Mouse (Mus musculus): ENCODE measurements around the gene Zc3hc1. TPM values are rescaled to one million over a fixed set of nuclear protein-coding genes. Genes with fewer than 3 reads are reported as not detected.

Zc3hc1 gene
- polyA plus RNA-seq, 1 experiment from 2014 or later: 42.9 TPM

DNA sequence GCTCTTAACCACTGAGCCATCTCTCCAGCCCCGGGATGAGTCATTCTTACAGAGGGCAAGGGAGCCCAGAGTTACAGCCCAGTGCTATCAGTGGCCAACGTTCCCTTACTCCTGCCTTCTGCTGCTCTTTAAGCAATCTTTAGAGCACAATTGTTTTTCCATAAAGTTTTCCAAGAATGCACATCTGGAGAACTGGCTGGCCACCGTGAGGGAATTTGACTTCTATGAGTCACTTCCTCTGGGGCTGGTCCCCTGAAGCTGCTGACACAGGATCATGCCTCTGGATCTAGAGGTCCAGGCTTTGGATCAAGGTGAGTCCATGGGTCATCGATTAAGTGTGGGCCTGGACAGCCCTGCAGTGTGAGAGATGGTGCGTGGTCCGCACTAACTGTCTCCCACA is 46.8 kb downstream of the Zc3hc1 start:
- Histone ChIP-seq H3K9ac (no peak overlapping the region), H3K27me3 (replicated peaks) (no peaks in the 10 kb centered on the region), H3K4me3 (replicated peaks) (no peak overlapping the region), H3K27ac (no peak overlapping the region), H3K4me1 (replicated peaks) (no peaks in the 10 kb centered on the region), H3K36me3 (no peaks in the 10 kb centered on the region), H3K9me3 (no peaks in the 10 kb centered on the region), H3K4me2 (replicated peaks) (no peak overlapping the region)
- no peak for ATAC-seq
- WGBS: 71% methylated on average over 6 of the region's 6 CpGs

DNA sequence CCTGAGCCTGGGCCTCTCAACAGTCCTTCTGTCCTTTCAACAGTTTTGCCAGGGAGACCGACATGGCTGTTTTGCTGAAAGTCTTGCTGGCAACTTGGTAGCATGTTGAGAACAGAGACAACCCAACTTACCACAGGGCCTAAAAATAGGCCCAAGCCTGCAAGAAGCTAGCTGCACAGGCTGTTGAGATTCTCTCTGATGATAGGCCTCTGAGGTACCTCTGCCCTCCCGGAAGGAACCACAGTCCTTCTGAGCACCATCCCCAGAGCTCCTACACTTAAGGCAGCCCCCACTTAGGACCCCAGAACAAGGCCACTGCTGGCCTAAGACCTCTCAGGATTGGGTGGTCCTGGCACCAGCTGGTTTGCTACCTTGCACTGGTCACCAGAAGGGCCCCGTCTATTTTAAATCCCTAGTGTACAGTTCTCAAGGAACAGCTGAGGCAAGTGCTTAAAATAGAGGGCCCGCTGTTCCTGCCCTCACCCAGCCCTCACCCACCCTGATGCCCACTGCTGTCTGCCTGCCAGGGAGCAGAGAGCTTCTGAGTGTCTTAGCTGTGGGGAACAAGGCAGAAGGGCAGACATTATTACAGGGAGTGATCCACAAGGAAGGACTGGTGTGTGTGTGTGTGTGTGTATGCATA is 50.5 kb downstream of the Zc3hc1 start:
- no peak overlapping the region for H3K27ac ChIP-seq
- WGBS: 79% methylated on average over 4 of the region's 4 CpGs
- H3K36me3 ChIP-seq: no peaks in the 10 kb centered on the region
- no peak overlapping the region for H3K4me3 ChIP-seq (replicated peaks)
- H3K27me3 ChIP-seq (replicated peaks): no peaks in the 10 kb centered on the region
- H3K4me1 ChIP-seq (replicated peaks): no peaks in the 10 kb centered on the region
- no peaks in the 10 kb centered on the region for H3K9me3 ChIP-seq
- H3K9ac ChIP-seq: no peak overlapping the region
- H3K4me2 ChIP-seq (replicated peaks): no peak overlapping the region
- no peak for ATAC-seq

DNA sequence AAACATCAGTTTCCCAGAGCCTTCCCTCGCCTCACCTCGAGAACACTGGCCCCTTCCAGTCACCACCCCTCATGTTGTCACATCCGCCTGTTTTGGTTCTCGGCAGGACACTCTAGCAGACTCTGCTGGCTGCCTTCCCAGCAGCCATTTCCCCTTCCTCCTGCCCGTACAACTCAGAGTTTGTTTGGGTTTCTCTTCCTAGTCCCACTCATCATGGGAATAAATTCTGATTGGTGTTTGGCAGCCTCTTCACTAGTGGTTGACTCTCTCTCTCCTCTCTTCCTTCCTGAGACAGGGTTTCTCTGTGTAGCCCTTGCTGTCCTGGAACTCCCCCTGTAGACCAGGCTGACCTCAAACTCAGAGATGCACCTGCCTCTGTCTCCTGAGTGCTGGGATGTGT is 53.9 kb downstream of the Zc3hc1 start:
- peak overlapping the region; percentile 18; the same call in 1 of the 2 replicates for H3K4me2 ChIP-seq (replicated peaks)
- peak; percentile 78 for ATAC-seq
- WGBS: 15% methylated on average over 5 of the region's 5 CpGs
- H3K9ac ChIP-seq: no peak overlapping the region
- peak overlapping the region; percentile 8; the same call in 1 of the 2 replicates for H3K27ac ChIP-seq
- H3K27me3 ChIP-seq (replicated peaks): no peaks in the 10 kb centered on the region
- no peaks in the 10 kb centered on the region; the same call in 1 of the 2 replicates for H3K4me1 ChIP-seq (replicated peaks)
- no peaks in the 10 kb centered on the region for H3K9me3 ChIP-seq
- H3K36me3 ChIP-seq: no peaks in the 10 kb centered on the region
- no peak overlapping the region for H3K4me3 ChIP-seq (replicated peaks)

- Histone ChIP-seq H3K27me3 (replicated peaks) (no peaks in the 10 kb centered on the region), H3K9me3 (no peaks in the 10 kb centered on the region), H3K4me3 (replicated peaks) (no peak overlapping the region), H3K27ac (no peak overlapping the region), H3K4me2 (replicated peaks) (no peak overlapping the region), H3K4me1 (replicated peaks) (no peaks in the 10 kb centered on the region; the same call in 1 of the 2 replicates), H3K9ac (no peak overlapping the region), H3K36me3 (no peaks in the 10 kb centered on the region)
- WGBS: 57% methylated on average over 4 of the region's 4 CpGs
- ATAC-seq: peak; percentile 54; the same call in 1 of the 2 replicates
These were observed 58.6 kb downstream of the Zc3hc1 start for GRCm38 (mm10) chr6:30332262-30332661.

GRCm38 (mm10) chr6:30330706-30331105 is 60.1 kb downstream of the Zc3hc1 start:
- Histone ChIP-seq H3K36me3 (no peaks in the 10 kb centered on the region), H3K4me3 (replicated peaks) (no peak overlapping the region), H3K9me3 (no peaks in the 10 kb centered on the region), H3K27ac (no peak overlapping the region), H3K9ac (no peak overlapping the region), H3K4me1 (replicated peaks) (no peaks in the 10 kb centered on the region; the same call in 1 of the 2 replicates), H3K4me2 (replicated peaks) (no peak overlapping the region), H3K27me3 (replicated peaks) (no peaks in the 10 kb centered on the region)
- 0 out of 2 replicates have a peak, but pooled peaks have one; percentile 27 for ATAC-seq
- WGBS: 60% methylated on average over 5 of the region's 5 CpGs

GRCm38 (mm10) chr6:30325932-30326501 is 64.8 kb downstream of the Zc3hc1 start:
- H3K9ac ChIP-seq: no peak overlapping the region
- H3K9me3 ChIP-seq: no peaks in the 10 kb centered on the region
- 58% methylated on average over 3 of the region's 4 CpGs for WGBS
- no peaks in the 10 kb centered on the region for H3K4me1 ChIP-seq (replicated peaks)
- no peaks in the 10 kb centered on the region for H3K36me3 ChIP-seq
- no peak overlapping the region for H3K4me2 ChIP-seq (replicated peaks)
- ATAC-seq: no peak
- no peaks in the 10 kb centered on the region for H3K27me3 ChIP-seq (replicated peaks)
- H3K4me3 ChIP-seq (replicated peaks): no peak overlapping the region
- no peak overlapping the region for H3K27ac ChIP-seq

DNA sequence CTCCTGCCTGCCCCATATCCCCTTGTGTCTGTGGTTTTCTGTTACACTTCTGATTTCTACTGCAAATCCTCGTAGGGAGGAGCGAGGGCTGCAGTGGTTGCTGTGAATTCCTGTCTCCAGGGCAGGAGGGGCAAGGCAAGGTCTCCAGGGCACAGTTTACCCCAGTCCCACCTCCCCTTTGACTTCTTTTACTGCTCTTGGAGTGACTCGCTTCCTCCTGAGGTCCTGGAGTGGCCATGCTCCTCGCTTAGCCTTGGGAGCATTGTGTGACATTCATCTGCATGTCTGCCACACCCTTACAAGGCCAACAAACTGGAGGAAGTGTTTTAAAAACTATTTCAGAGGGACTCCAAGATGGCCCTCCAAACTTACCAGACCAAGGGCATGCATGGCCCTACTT is 69.8 kb downstream of the Zc3hc1 start:
- Histone ChIP-seq H3K27me3 (replicated peaks) (no peaks in the 10 kb centered on the region), H3K27ac (no peak overlapping the region), H3K36me3 (no peaks in the 10 kb centered on the region), H3K4me3 (replicated peaks) (no peak overlapping the region), H3K9me3 (no peaks in the 10 kb centered on the region), H3K4me2 (replicated peaks) (no peak overlapping the region), H3K4me1 (replicated peaks) (no peaks in the 10 kb centered on the region), H3K9ac (no peak overlapping the region)
- WGBS: 45% methylated on average over 4 of the region's 4 CpGs
- ATAC-seq: peak; percentile 55

- Histone ChIP-seq H3K27ac (no peak overlapping the region), H3K27me3 (replicated peaks) (no peaks in the 10 kb centered on the region), H3K4me2 (replicated peaks) (no peak overlapping the region), H3K9ac (no peak overlapping the region), H3K4me3 (replicated peaks) (no peak overlapping the region), H3K9me3 (no peaks in the 10 kb centered on the region), H3K4me1 (replicated peaks) (no peaks in the 10 kb centered on the region), H3K36me3 (no peaks in the 10 kb centered on the region)
- ATAC-seq: no peak
- WGBS: 73% methylated on average over 5 of the region's 5 CpGs
These were observed 71.6 kb downstream of the Zc3hc1 start for GRCm38 (mm10) chr6:30319216-30319615.

Other genes with a start within 250 kb of the Zc3hc1 start
- 34.6 and 35.4 TPM in 2 replicates for gene Ube2h, start 86.5 kb downstream of the Zc3hc1 start, polyA plus RNA-seq (2015; fragmentation: Nextera tagmentation; extraction: Ambion mirVana)
- gene Klhdc10, start 10.8 kb upstream of the Zc3hc1 start, polyA plus RNA-seq (2015; fragmentation: Nextera tagmentation; extraction: Ambion mirVana): 14.5 and 15.2 TPM in 2 replicates
- gene Tmem209, start 118.8 kb upstream of the Zc3hc1 start, polyA plus RNA-seq (2015; fragmentation: Nextera tagmentation; extraction: Ambion mirVana): 31.5 and 33.6 TPM in 2 replicates
- gene Ssmem1, start 118.8 kb upstream of the Zc3hc1 start, polyA plus RNA-seq (2015; fragmentation: Nextera tagmentation; extraction: Ambion mirVana): not detected in 2 replicates
- gene Cpa2, start 150.6 kb upstream of the Zc3hc1 start, polyA plus RNA-seq (2015; fragmentation: Nextera tagmentation; extraction: Ambion mirVana): 327 and 654 TPM in 2 replicates
- gene Cpa4, start 177.3 kb upstream of the Zc3hc1 start, polyA plus RNA-seq (2015; fragmentation: Nextera tagmentation; extraction: Ambion mirVana): 0.59 and 0.77 TPM in 2 replicates
- gene Cpa5, start 220.0 kb upstream of the Zc3hc1 start, polyA plus RNA-seq (2015; fragmentation: Nextera tagmentation; extraction: Ambion mirVana): 0.25 TPM in 2 replicates
- 266 and 631 TPM in 2 replicates for gene Cpa1, start 248.2 kb upstream of the Zc3hc1 start, polyA plus RNA-seq (2015; fragmentation: Nextera tagmentation; extraction: Ambion mirVana)